In the genomic region with DNA sequence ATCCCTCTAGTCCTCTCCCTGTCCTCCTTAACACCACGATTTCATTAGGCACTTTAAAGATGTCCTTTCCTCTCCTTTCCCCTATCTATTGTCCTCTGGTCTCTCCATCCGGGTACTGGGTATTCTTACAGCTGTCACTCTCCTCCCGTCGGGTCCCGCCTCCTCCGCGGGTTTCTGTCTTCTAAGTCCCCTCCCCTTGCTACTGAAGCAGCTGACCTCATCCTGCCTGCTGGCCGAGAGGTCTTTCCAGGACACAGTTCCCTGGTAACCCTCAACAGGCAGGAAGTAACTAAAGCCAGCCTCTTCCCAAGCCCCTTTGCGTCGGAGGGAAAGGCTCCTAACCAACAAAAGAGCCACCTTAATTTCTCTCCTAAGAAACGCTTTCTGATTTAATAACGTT, we compare ENCODE assay signal across 8 mouse cellular contexts. TPM values are rescaled to one million over a fixed set of nuclear protein-coding genes. Genes with fewer than 3 reads are reported as not detected.
A peak's percentile ranks its signal among the peaks of the same experiment; 100 is the strongest.
DNase-seq lines count a peak whose midpoint lies in the region; ATAC-seq and TF ChIP-seq lines count a peak whose summit lies in the region.

No protein-coding gene starts in this region.

- no peaks in the 10 kb centered on the region for H3K27me3 ChIP-seq in forebrain, embryonic 15.5 days
- H3K27me3 ChIP-seq in lung, embryonic 15.5 days = no peaks in the 10 kb centered on the region

- H3K9me3 ChIP-seq in ES-E14 (ENCODE audit: control insufficient read depth, insufficient read depth, low read depth, low read length) = no peaks in the 10 kb centered on the region
- no peaks in the 10 kb centered on the region for H3K9me3 ChIP-seq in forebrain, embryonic 15.5 days
- H3K9me3 ChIP-seq in lung, embryonic 15.5 days = no peaks in the 10 kb centered on the region

- no peak overlapping the region for H3K4me2 ChIP-seq in forebrain, embryonic 15.5 days (replicated peaks)
- H3K4me2 ChIP-seq in lung, embryonic 15.5 days = peak overlapping the region; percentile 31; the same call in 1 of the 2 replicates

- H3K27ac ChIP-seq in ES-E14 (ENCODE audit: insufficient read depth, low read depth, low read length, poor library complexity, severe bottlenecking) = peak overlapping the region; percentile 80
- no peak overlapping the region for H3K27ac ChIP-seq in forebrain, embryonic 15.5 days (replicated peaks)
- H3K27ac ChIP-seq in layer of hippocampus, adult 2 months = peak overlapping the region; percentile 81
- peak overlapping the region; percentile 1; the same call in 1 of the 2 replicates for H3K27ac ChIP-seq in lung, embryonic 15.5 days

- in situ Hi-C loops in ES-E14 (cut with MboI; ENCODE audit: low sequenced_read_pairs in 2 of 2, unreplicated experiment in 2 of 2) = no loop called here

- peaks cover 7 to 13% of the 10 kb centered on the region in 2 experiments for H3K4me1 ChIP-seq in ES-E14 (ENCODE audit: control insufficient read depth in 2 of 2, insufficient read depth in 2 of 2, low read length in 2 of 2, poor library complexity in 1 of 2)
- peaks cover 11% of the 10 kb centered on the region for H3K4me1 ChIP-seq in forebrain, embryonic 15.5 days
- peaks cover 4% of the 10 kb centered on the region; the same call in 1 of the 2 replicates for H3K4me1 ChIP-seq in lung, embryonic 15.5 days

- ATAC-seq in forebrain, embryonic 15.5 days (replicated peaks) = peak; percentile 20; the same call in 1 of the 2 replicates
- ATAC-seq in lung, embryonic 15.5 days (ENCODE audit: borderline replicate concordance, extremely low read depth, low FRiP score, low TSS enrichment) = peak; percentile 84

- TF ChIP-seq POLR2A in brain, embryonic 14.5 days (IDR thresholded peaks at IDR 0.05; ENCODE audit: borderline replicate concordance, extremely low read depth, insufficient read depth, insufficient read length, poor library complexity, severe bottlenecking) = no peak

- peak overlapping the region in 1 of 2 experiments; percentile 25; a peak in 2 of 4 replicates for H3K4me3 ChIP-seq in ES-E14 (ENCODE audit: insufficient read depth in 1 of 2, low read depth in 1 of 2, low read length in 2 of 2, poor library complexity in 1 of 2, severe bottlenecking in 1 of 2)
- H3K4me3 ChIP-seq in forebrain, embryonic 15.5 days = no peak overlapping the region
- H3K4me3 ChIP-seq in layer of hippocampus, adult 2 months = no peak overlapping the region
- no peak overlapping the region for H3K4me3 ChIP-seq in lung, embryonic 15.5 days

- H3K36me3 ChIP-seq in ES-E14 (ENCODE audit: control insufficient read depth, insufficient read depth, low read length, poor library complexity, severe bottlenecking) = no peaks in the 10 kb centered on the region
- H3K36me3 ChIP-seq in forebrain, embryonic 15.5 days = no peaks in the 10 kb centered on the region
- H3K36me3 ChIP-seq in lung, embryonic 15.5 days = no peaks in the 10 kb centered on the region

- DNase-seq in ES-E14 (ENCODE audit: low read depth, low spot score) = peak; percentile 83
- peak; percentile 85 for DNase-seq in brain, embryonic 14.5 days (ENCODE audit: low read depth)
- peak; percentile 84 to 86 for DNase-seq in heart, postnatal 14 days
- peak; percentile 22 to 39 for DNase-seq in layer of hippocampus, adult 2 months (ENCODE audit: low spot score in 2 of 2)
- peak; percentile 18 for DNase-seq in ovary, postnatal 10 days (ENCODE audit: low spot score)
- peak; percentile 45 to 55 for DNase-seq in thymus, postnatal 10 days (ENCODE audit: low spot score in 2 of 2)

- TF ChIP-seq CTCF in brain, embryonic 14.5 days (IDR thresholded peaks at IDR 0.05; ENCODE audit: borderline replicate concordance, extremely low read depth, insufficient read depth, insufficient read length) = no peak
- TF ChIP-seq CTCF in layer of hippocampus, adult 2 months (conservative IDR thresholded peaks at IDR 0.05) = no peak

- 3% methylated on average over 12 of the region's 12 CpGs for WGBS in forebrain, embryonic 15.5 days
- WGBS in lung, embryonic 15.5 days = 4% methylated on average over 12 of the region's 12 CpGs

- H3K9ac ChIP-seq in ES-E14 (ENCODE audit: insufficient read depth, low read depth, low read length, poor library complexity, severe bottlenecking) = peak overlapping the region; percentile 63
- H3K9ac ChIP-seq in forebrain, embryonic 15.5 days (replicated peaks) = no peak overlapping the region
- no peak overlapping the region for H3K9ac ChIP-seq in lung, embryonic 15.5 days

- intact Hi-C loops in heart, postnatal 14 days (cut with DNase I) = no loop called here

TF ChIP-seq in ES-E14, 5 proteins besides CTCF, POLR2A, EP300 and RAD21:
- no peak for TF ChIP-seq MAFK (IDR thresholded peaks at IDR 0.05; ENCODE audit: insufficient read depth, low read depth, low read length)

RNA-seq across cellular contexts. Expression of a gene that starts 5.4 kb away (rescaled TPM):
- 54.7 and 66.2 TPM in 2 replicates for total RNA-seq in ES-E14 (2012; rRNA removed)
- 11.7 and 24.0 TPM in 2 replicates for polyA plus RNA-seq in brain, embryonic 14.5 days (2012; rRNA removed)
- polyA plus RNA-seq in forebrain, embryonic 15.5 days (2015; fragmentation: Nextera tagmentation; extraction: Ambion mirVana) = 40.6 and 40.7 TPM in 2 replicates
- 10 to 100 TPM; 15.3 to 20.0 TPM for total RNA-seq in heart, postnatal 14 days (2021)
- 10 to 100 TPM; 24.1 to 24.3 TPM for total RNA-seq in layer of hippocampus, adult 2 months (2021)
- 37.3 and 38.1 TPM in 2 replicates for polyA plus RNA-seq in lung, embryonic 15.5 days (2015; fragmentation: Nextera tagmentation; extraction: Ambion mirVana)

RNA-seq across cellular contexts. Expression of a gene that starts 26.1 kb away (rescaled TPM):
- total RNA-seq in ES-E14 (2012; rRNA removed) = 81.8 and 85.9 TPM in 2 replicates
- 69.1 and 117 TPM in 2 replicates for polyA plus RNA-seq in brain, embryonic 14.5 days (2012; rRNA removed)
- polyA plus RNA-seq in forebrain, embryonic 15.5 days (2015; fragmentation: Nextera tagmentation; extraction: Ambion mirVana) = 137 and 138 TPM in 2 replicates
- 10 to 100 TPM; 36.2 to 38.2 TPM for total RNA-seq in heart, postnatal 14 days (2021)
- 10 to 100 TPM; 23.5 to 24.8 TPM for total RNA-seq in layer of hippocampus, adult 2 months (2021)
- 45.0 and 49.7 TPM in 2 replicates for polyA plus RNA-seq in lung, embryonic 15.5 days (2015; fragmentation: Nextera tagmentation; extraction: Ambion mirVana)

Comparison
In these comparisons a context has a peak if more than half of its experiments do, and no peak if none do; other contexts are left out.
1. DNase-seq: peak in every context shown above with its lines; median percentile 85 in brain, embryonic 14.5 days; 85 in heart, postnatal 14 days; 83 in ES-E14; 50 in thymus, postnatal 10 days; 30 in layer of hippocampus, adult 2 months; 18 in ovary, postnatal 10 days.